Mouse (Mus musculus): ENCODE results near the gene Serping1.
"Not testable (repeated sequence)": the region's sequence is repeated elsewhere in the genome, so short reads cannot be mapped to it uniquely, and the experiment has no call there.

Serping1 gene

GRCm38 (mm10) chr2:84775241-84775640 is at the start of gene Serping1:
Gene Serping1 (minus strand): TSS chr2:84775444.
- in situ Hi-C loops (cut with MboI; ENCODE audit: low sequenced_read_pairs): no loop called here

GRCm38 (mm10) chr2:84823237-84823636 is 48.0 kb upstream of the Serping1 start:
- in situ Hi-C loops (cut with MboI; ENCODE audit: low sequenced_read_pairs): no loop called here

DNA sequence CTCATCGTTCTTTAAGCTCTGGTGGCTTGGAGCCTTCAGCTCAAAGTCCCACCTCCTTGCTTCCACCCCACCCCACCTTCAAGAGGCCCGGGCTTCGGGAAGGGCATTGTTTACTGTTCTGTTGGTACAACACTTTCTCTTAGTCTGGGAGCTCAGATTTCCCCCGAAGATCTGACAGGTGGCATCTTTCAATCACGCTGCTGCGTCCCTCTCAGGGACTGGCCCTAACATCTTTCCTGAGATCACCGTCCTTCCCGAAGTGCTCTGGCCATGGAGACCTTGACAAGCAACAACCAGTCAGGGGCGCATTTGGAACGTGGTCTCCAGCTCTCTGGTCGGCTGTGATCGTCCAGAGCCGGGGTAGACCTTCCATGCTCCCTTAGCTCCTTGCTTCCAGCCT is 47.3 kb upstream of the Serping1 start, which contains the start of gene Smtnl1:
Gene Smtnl1, minus strand, starts transcription at position 101 of the 400 bp plus-strand sequence.
- in situ Hi-C loops (cut with MboI; ENCODE audit: low sequenced_read_pairs): no loop called here

DNA sequence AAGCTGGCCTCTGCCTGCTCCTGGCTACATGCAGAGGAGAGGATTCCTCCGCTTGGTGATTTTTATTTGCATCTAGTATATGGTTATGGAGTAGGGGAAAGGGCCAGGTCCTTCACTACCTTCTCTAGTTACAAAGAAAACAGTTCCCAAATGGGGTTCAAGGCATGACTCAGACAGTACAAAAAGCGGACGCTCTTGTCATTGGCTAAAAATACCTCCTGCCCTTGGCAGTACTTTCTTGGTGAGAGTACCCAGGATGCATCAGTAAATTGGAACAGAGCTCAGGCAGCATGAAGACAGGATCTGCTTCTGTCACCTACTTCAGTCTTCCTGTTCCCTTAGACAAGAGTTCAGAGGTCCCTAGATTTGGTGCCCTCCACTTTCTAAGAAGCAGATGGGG is 44.6 kb upstream of the Serping1 start:
- in situ Hi-C loops (cut with MboI; ENCODE audit: low sequenced_read_pairs): no loop called here

DNA sequence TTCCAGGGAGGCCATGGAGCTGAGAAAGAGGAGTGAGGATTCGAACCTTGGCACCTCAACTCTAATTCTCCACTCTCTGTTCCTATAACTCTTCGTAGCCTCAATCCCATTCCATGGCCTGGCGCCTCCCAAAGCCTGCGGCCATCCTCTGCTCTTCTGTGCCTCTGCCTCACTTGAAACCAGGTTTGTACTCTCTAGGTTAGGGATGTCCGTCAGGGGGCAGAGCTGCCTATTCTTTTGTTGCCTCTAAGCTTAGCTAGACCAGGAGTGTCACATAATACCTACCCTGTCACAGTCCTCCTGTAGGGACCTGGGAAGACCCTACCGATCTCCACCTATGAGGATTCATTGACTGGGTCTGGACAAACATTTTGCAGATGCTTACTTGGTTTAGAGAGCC is 37.4 kb upstream of the Serping1 start:
- in situ Hi-C loops (cut with MboI; ENCODE audit: low sequenced_read_pairs): no loop called here

DNA sequence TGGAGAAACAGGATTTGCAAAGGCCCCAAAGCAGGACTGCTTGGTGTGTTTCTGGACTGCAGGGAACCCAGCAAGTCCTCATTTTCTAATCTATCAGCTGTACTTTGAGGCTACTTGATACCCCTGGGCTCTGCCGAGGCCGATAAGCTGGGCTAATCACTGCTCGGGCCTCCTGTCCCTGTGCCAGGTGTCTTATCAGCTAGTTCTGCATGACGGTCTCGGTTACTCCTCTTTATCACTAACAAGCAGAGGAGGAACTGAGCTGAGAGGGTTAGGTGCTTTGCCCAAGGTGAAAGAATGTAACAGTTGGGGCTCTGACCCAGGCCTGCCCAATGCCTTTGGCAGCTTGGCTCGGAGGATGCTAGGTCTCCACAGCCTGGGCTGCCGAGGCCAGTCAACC is 36.6 kb upstream of the Serping1 start:
- in situ Hi-C loops (cut with MboI; ENCODE audit: low sequenced_read_pairs): no loop called here

DNA sequence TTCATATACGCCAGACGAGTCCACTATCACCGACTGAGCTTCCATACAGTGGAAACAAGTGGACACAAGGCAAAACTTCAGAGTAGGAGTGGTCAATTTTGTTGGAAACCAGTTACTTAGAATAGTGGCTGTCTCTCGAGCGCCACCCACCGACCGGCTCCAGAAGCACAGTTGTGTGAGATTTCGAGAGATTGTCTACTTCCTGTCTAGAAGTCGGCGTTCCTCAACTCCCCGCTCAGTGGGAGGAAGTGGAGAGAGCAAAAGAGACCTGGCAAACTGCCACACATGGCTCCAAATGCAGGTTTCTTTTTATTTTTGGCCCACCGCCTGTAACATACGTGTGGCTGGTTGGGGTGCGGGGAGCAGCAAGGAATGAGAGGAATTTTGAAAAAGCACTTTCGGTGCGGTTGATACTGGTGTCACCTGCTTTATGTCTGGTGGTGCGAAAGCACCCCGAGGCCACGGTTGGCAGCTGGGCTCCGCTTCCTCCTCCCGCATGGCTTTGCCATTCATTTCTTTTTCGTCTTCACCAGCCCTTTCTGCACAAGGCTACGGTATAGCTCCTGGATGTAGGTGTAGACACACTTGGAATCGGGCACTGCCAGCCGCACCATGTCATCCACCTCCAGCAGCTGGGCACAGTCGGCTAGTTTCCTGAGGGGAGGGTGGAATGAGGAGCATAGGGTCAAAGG is 35.8 kb upstream of the Serping1 start:
- in situ Hi-C loops (cut with MboI; ENCODE audit: low sequenced_read_pairs): no loop called here

DNA sequence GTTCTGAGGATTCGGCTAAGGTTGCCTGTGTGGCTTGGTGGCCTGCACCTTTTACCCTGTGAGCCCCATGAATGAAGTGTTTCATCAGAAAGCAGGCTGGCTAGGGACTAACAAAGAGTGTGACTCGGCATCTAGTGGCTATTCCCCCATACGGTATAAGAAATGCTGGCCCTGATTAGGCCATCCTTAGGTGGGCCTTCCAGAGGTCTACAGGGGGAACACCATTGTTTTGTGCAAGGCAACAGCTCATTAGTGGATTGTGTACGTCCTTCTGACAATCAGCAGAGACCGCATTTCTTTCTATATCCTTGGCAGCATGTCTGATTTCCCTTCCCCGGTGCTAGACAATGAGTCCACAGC is 35.3 kb upstream of the Serping1 start:
- in situ Hi-C loops (cut with MboI; ENCODE audit: low sequenced_read_pairs): no loop called here

GRCm38 (mm10) chr2:84809330-84809729 is 34.1 kb upstream of the Serping1 start:
- in situ Hi-C loops (cut with MboI; ENCODE audit: low sequenced_read_pairs): no loop called here

DNA sequence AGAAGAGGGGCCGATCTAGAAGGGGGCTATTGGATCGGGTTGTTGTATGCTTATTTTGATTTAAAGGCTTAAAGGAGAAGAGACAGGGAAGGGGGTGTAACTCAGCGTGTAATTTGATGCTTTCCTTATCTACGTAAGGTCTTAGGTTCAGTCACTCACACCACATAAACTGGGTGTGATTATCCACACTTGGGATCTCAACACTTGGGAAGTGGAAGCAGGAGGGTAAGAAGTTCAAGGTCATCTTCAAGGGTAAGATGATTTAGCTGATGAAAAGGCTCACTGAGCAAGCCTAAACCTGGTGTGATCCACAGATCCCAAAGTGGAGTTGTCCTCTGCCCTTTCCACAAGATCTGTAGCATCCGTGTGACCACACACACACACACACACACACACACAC is 31.3 kb upstream of the Serping1 start:
- in situ Hi-C loops (cut with MboI; ENCODE audit: low sequenced_read_pairs): no loop called here

DNA sequence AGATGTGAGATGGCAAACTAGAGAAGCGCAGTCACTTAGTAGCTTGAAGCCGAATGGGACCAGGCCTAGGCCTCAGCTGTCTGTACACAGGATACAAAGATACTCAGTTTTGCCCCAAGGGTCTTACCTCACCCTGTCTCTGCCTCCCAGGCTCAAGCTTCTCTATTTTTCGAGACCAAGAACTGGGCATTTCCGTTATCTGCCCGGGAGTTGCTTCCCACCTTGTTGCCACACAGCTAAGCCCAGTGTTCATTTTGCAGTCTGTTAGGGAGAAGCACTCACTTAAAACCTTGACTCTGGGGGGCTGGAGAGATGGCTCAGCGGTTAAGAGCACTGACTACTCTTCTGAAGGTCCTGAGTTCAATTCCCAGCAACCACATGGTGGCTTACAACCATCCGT is 28.7 kb upstream of the Serping1 start:
- in situ Hi-C loops (cut with MboI; ENCODE audit: low sequenced_read_pairs): no loop called here

- in situ Hi-C loops (cut with MboI; ENCODE audit: low sequenced_read_pairs): not testable (repeated sequence)
These were observed 26.0 kb upstream of the Serping1 start for GRCm38 (mm10) chr2:84801223-84801622.

- in situ Hi-C loops (cut with MboI; ENCODE audit: low sequenced_read_pairs): no loop called here
These were observed 25.1 kb upstream of the Serping1 start for GRCm38 (mm10) chr2:84800304-84800703.

DNA sequence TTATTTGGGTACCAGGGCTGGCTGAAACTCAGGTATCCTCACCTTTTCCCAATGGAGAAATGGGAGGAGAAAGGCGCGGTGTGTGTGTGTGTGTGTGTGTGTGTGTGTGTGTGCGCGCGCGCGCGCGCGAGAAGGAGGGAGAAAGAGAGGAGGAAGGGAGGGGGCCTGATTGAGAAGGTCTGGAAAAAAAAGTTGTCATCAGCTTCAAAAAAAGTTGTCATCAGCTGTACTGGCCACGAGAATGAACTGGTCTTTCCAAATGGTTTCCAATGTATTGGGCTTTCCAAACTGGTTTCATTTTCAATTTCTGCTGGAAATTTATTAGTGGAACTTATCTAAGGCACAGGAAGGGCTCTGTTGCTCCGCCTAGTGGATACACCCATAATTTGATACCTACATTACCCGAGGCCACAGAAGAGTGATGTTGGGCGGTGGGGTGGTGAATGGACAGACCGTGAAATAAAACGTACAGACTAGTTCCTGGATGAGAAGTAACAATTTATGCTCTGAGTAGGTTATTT is 23.9 kb upstream of the Serping1 start:
- in situ Hi-C loops (cut with MboI; ENCODE audit: low sequenced_read_pairs): no loop called here

DNA sequence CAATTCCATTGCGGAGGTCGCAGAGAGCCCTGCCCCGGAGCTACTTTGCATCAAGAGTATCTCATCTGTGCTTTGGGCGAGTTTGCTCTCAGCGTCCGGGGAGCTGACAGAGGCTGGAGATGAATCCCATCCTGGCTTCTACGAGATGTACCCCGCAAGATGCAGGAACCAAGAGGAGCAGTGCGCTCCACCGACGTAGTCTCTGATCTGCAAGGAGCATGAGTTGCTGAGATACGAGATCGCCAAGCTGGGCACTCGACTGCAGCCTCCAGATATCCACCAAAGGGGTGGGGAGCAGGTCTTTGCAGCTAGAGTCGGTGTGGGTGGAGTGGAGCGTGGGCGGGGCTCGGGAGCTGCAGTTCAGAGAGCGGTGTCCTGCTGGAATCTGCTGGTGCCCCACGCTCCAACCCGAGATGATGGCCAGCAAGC is 23.3 kb upstream of the Serping1 start, which contains the start of gene Ube2l6:
Gene Ube2l6, plus strand, starts transcription at position 336 of the 429 bp plus-strand sequence.
- in situ Hi-C loops (cut with MboI; ENCODE audit: low sequenced_read_pairs): no loop called here

- in situ Hi-C loops (cut with MboI; ENCODE audit: low sequenced_read_pairs): no loop called here
These were observed 22.7 kb upstream of the Serping1 start for GRCm38 (mm10) chr2:84797833-84798492.

DNA sequence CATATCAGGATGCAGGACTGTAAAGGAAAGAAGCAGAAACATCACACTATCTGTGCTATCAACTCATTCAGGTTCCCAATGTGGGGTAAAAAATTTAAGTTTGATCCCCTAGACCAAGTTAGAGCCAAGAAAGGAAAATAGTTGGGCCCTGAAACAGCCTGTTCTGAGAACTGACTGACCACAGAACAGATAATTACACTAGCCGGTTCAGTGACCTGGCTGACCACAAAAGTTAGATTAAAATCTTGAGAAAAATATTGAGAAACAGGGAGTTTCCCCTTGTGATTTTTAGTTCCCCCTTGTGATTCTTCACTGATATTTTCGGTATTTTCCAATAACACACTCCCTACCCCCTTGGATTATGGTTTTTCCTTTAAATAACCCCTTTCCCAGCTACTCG is 18.6 kb upstream of the Serping1 start:
- in situ Hi-C loops (cut with MboI; ENCODE audit: low sequenced_read_pairs): no loop called here

DNA sequence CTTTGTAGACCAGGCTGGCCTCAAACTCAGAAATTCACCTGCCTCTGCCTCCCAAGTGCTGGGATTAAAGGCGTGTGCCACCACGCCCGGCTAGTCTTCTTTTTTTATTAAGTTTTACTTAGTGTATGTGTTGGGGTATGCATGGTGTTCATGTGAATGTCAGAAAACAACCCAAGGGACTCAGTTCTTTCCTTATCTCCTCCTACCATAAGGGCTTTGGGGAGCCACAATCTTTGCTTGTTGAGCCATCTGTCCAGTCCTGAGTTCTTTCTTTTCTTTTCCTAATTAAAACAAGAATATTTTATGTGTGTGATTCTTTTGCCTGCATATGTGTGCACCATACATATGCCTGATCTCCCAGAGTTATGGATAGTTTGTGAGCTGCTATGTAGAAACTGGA is 17.9 kb upstream of the Serping1 start:
- in situ Hi-C loops (cut with MboI; ENCODE audit: low sequenced_read_pairs): no loop called here

DNA sequence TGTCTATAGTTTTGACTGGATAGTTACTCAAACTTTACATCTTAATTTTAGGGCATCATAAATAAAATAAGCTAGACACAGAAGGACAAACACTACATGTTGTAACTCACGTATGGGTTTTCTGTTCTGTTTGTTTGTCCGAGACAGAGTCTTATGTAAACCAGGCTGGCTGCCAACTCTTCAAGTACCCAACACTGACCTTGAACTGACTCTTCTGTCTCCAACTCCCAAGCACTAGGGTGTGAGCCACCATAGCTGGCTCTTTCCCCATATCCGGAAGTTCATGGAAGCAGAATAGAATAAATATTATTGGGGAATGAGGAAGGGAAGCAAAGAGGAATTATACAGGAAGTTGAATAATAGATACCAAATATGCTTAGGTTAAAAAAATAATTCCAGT is 17.3 kb upstream of the Serping1 start:
- in situ Hi-C loops (cut with MboI; ENCODE audit: low sequenced_read_pairs): no loop called here

- in situ Hi-C loops (cut with MboI; ENCODE audit: low sequenced_read_pairs): no loop called here
These were observed 15.2 kb upstream of the Serping1 start for GRCm38 (mm10) chr2:84790418-84790817.

DNA sequence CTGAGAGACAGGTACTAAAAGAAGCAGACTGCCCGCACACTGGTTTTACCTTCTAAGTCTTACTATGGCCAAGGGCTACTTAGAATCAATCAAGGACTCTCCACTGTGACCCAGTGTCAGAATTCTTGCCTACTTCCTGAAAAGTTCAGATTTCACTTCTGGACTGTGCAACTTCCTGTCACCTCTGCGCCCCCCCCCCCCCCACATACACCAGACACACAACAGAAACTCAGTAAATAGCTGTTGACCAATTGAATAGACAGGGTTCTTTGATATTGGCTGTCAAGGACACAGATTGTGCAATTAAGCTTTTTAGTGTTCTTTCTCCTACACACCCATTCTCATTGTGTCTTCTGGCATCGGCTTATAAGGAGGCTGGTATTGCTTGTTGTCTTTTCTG is 13.1 kb upstream of the Serping1 start:
- in situ Hi-C loops (cut with MboI; ENCODE audit: low sequenced_read_pairs): no loop called here

GRCm38 (mm10) chr2:84783840-84784566 is 8.8 kb upstream of the Serping1 start:
- in situ Hi-C loops (cut with MboI; ENCODE audit: low sequenced_read_pairs): no loop called here
